Mouse (Mus musculus) CH12.LX (cell line): ENCODE measurements at regions not wholly inside any gene's neighbourhood (a gene's known extent, or its start where the extent isn't known, plus 50 kb on each side); places are given as distances from the start of the nearest gene placed in this dataset.

Experiments
- CTCF ChIP-seq, 2 experiments: IDR thresholded peaks in 1 of 2; conservative IDR thresholded peaks in 1 of 2; 2 replicates each; pipeline ENCODE4 v1.5.1; 2011 to 2012; ENCODE audit warnings: low read depth in 2 of 2, low read length in 2 of 2, improper control_type of control experiment in 1 of 2, inconsistent platforms in 1 of 2, mild to moderate bottlenecking in 1 of 2, moderate library complexity in 1 of 2
- EP300 ChIP-seq: IDR thresholded peaks from 2 replicates; pipeline ENCODE4 v1.6.1; 2011; ENCODE audit warnings: low read length, improper control_type of control experiment
- MAZ ChIP-seq: IDR thresholded peaks from 2 replicates; pipeline ENCODE4 v1.6.1; 2012; ENCODE audit warnings: low read depth, mild to moderate bottlenecking, inconsistent platforms, low read length, improper control_type of control experiment, moderate library complexity
- POLR2A ChIP-seq: IDR thresholded peaks from 2 replicates; pipeline ENCODE4 v1.6.1; 2011; ENCODE audit warnings: low read depth, mild to moderate bottlenecking, improper control_type of control experiment, low read length
- RAD21 ChIP-seq: IDR thresholded peaks from 2 replicates; pipeline ENCODE4 v1.6.1; 2011; ENCODE audit warnings: low read depth, mild to moderate bottlenecking, low read length, improper control_type of control experiment, moderate library complexity
- RCOR1 ChIP-seq: conservative IDR thresholded peaks from 2 replicates; pipeline ENCODE4 v1.6.1; 2012; ENCODE audit warnings: low read depth, mild to moderate bottlenecking, inconsistent platforms, low read length, improper control_type of control experiment

DNA sequence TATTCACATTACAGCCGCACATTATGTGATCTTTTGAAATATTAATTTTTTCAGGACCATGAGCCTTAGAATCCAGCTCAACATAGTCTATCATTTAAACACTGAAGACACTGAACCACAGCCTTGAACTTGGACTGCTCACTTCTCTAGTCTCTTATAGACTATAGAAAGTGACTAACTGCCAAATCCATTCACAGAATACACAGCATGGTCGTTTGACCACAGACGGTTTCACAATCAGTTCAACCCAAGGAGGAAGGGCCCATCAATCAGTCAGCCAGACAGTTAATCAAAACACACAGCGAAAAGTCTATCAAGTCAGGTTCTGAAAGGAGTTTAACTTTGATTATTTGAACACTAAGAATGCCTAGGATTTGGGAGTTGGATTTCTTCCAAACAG lies 168.8 kb upstream of the A730009L09Rik start:
- TF ChIP-seq MAZ (no peak), CTCF (conservative IDR thresholded peaks at IDR 0.05 in 1 of 2, IDR thresholded peaks at IDR 0.05 in 1 of 2; ENCODE audit: low read depth in 2 of 2, low read length in 2 of 2) (no peak), EP300 (no peak), RCOR1 (no peak), POLR2A (no peak), RAD21 (no peak)
